Mouse (Mus musculus) v-Abl transformed pro-B cells (cell line): Measurements from ENCODE around the gene Tmem179b.

ENCODE experiments used
- in situ Hi-C, 2 experiments: fragments of 400-800 bp; cut with MboI; formaldehyde crosslinking; loops; one replicate each; pipeline ENCODE4 v1.15.1; 2025; ENCODE audit not compliant: unreplicated experiment in 2 of 2

The Tmem179b gene

GRCm38 (mm10) chr19:8788521-8788920 is 14.3 kb upstream of the Tmem179b start:
- in situ Hi-C loops = no loop called here

DNA sequence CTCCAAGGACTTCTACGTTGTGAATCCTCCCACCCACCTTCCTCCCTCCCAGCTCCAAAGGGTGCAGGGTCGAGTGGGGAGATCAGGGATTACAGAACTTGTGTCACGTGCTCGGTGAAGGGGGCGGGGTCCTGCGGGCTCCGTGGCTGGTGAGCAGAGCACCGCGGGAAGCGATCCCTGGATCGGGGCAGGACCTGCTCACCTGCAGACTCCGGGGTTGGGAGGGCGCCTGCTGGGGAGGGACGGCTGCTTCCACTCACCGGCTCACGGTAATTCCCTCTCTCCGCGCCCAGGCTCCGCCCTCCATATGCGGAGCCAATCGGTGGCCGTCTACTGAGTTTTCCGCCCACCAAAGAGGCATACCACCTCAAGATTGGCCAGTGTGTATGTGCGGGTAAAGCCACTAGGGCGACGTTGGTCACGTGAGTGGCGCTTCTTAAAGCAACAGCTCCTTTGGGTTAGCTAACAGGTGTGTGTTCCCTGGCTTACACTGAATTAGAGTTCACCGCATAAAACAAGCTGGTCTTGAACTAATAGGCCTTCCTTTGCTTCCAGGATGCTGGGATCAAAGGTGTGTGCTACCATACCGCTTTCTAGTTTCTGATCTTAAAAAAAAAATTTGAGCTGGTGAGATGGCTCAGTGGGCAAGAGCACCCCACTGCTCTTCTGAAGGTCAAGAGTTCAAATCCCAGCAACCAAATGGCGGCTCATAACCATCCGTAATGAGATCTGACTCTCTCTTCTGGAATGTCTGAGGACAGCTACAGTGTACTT is 11.9 kb upstream of the Tmem179b start, which contains the start of gene Taf6l:
Gene Taf6l (minus strand): TSS at position 410 of the 774 bp plus-strand sequence.
- in situ Hi-C loops = no loop called here

GRCm38 (mm10) chr19:8774951-8775421 is 719 bp upstream of the Tmem179b start:
- in situ Hi-C loops = loop anchor here in 1 of 2 experiments (5.0 kb wide), 1 partner anchor 42 kb away; the partner anchor contains the start of gene Ttc9c

DNA sequence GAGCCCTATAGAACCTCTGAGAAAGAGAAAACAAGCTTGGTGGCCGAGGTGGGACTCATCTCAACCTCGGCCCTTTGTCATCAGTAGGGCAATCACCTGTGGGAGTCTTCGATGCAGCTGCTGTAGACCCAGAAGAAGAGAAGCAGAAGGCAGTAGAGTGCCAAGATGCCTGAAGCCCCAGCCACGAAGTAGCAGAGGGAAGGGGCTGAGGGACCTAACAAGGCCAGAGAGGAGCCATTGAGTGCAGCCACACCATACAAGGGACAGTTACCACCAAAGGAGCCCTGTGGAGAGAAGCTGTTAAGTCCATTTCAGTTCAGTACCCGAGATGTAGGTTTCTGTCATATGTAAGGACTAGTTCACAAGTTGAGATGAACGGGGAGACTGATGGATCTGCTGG is 858 bp downstream of the Tmem179b start:
- in situ Hi-C loops = loop anchor here in 1 of 2 experiments (5.0 kb wide), 1 partner anchor 44 kb away; the partner anchor contains the start of gene Ttc9c

DNA sequence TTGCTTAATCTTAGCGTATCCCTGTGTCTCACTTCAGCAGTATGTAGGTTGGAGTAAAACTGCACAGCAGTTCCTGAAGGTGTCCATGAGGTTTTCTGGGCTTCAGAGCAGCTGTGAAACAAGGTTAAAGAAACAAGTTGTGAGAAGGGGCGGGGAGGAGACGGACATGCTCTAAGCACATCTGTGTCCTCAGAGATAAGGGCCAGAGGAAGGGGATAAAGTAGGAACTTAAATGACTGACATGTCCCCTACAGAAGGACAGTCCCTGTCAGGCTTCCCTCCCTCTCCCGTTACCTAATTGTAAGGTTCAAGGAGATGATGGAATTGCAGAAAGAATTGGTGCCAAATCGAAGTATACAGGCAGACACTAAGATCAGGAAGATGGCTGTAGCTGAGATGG is 1.3 kb downstream of the Tmem179b start:
- in situ Hi-C loops = loop anchor here in 1 of 2 experiments (5.0 kb wide), 1 partner anchor 44 kb away; the partner anchor contains the start of gene Ttc9c

GRCm38 (mm10) chr19:8770567-8771270 is 3.5 kb downstream of the Tmem179b start, which contains the start of gene Tmem223:
TSS of gene Tmem223 (plus strand) at chr19:8770996.
- in situ Hi-C loops = loop anchor here in 1 of 2 experiments (5.0 kb wide), 1 partner anchor 47 kb away; the partner anchor contains the start of gene Ttc9c

- in situ Hi-C loops = no loop called here
Measured at GRCm38 (mm10) chr19:8765562-8765961, 8.7 kb downstream of the Tmem179b start.

- in situ Hi-C loops = no loop called here
Measured at GRCm38 (mm10) chr19:8763276-8763675, 11.0 kb downstream of the Tmem179b start.

DNA sequence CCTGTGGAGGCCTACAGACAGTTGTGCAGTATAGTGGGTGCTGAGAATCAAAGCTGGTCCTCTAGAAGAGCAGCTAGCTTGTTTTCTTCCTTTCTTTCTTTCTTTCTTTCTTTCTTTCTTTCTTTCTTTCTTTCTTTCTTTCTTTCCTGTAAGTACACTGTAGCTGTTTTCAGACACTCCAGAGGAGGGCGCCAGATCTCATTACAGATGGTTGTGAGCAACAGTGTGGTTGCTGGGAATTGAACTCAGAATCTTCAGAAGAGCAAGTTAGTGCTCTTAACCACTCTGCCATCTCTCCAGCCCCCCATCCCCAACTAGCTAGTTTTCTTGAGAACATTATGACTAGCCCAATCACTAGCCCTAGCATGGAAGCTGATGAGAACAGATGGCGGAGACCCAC is 13.5 kb downstream of the Tmem179b start:
- in situ Hi-C loops = no loop called here

DNA sequence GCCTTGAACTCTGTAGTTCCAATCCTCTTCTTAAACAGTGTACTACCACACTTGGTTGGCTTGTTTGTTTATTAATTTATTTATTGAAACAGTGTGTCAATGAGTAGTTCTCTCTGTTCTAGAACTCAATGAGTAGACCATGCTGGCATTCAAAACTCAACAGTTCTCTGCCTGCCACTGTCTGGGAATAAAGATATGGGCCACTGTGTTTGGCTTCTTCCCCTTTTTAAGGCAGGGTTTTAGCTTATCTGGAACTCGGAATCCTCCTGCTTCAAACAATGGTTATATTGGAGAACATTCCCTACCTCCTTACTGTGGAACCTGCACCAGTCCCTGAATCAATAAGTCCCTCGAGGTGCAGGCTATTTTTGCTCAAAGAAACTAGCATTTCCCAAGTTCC is 15.4 kb downstream of the Tmem179b start:
- in situ Hi-C loops = no loop called here

- in situ Hi-C loops = no loop called here
Measured at GRCm38 (mm10) chr19:8757471-8757998, 16.7 kb downstream of the Tmem179b start.

- in situ Hi-C loops = no loop called here
Measured at GRCm38 (mm10) chr19:8756635-8757387, 17.5 kb downstream of the Tmem179b start, which contains the start of gene Nxf1. TSS of gene Nxf1 (plus strand) at chr19:8757073.

GRCm38 (mm10) chr19:8755652-8756051 is 18.6 kb downstream of the Tmem179b start:
- in situ Hi-C loops = no loop called here

DNA sequence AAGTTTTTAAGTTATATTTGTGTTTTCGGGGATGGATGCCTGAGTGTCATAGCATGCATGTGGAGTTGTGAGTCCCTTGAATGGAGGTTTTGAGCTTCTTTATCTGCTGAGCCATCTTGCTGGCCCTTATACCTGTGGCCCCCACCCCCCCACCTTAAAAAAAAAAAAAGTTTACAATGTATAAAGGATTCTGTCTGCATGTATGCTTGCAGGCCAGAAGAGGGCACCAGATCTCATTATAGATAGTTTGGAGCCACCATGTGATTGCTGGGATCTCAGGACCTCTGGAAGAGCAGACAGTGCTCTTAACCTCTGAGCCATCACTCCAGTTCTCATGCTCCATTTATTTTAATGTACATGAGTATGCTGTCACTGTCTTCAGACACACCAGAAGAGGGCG is 26.9 kb downstream of the Tmem179b start:
- in situ Hi-C loops = loop anchor here in 1 of 2 experiments (25.0 kb wide), 1 partner anchor 190 kb away; the partner anchor contains the start of genes Eml3, Mta2 and Rom1

DNA sequence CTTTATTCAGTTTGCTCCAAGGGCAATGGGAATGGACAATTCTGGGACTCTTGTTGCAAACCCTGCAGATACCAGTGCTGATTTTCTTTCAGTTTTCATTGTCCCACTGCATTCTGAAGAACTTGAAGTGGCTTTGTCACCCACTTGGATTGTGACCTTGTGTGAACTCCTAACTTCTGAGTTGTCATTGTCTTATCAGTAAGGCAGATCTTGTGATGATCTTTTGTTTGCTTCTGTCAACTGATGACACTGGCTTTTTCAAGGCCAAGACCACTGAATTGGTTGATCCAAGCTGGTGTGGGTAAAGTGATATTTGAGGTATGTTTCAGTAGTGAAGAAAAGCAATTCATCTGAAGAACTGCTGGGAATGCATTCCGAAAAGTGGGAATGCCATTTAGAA is 28.9 kb downstream of the Tmem179b start:
- in situ Hi-C loops = loop anchor here in 1 of 2 experiments (25.0 kb wide), 1 partner anchor 192 kb away; the partner anchor contains the start of genes Eml3, Mta2 and Rom1

- in situ Hi-C loops = loop anchor here in 1 of 2 experiments (5.0 to 25.0 kb wide), 2 partner anchors 75 to 195 kb away; partner anchors contain the start of genes Eml3, Mta2, Rom1 and Ttc9c
Measured at GRCm38 (mm10) chr19:8742176-8742575, 32.1 kb downstream of the Tmem179b start.

DNA sequence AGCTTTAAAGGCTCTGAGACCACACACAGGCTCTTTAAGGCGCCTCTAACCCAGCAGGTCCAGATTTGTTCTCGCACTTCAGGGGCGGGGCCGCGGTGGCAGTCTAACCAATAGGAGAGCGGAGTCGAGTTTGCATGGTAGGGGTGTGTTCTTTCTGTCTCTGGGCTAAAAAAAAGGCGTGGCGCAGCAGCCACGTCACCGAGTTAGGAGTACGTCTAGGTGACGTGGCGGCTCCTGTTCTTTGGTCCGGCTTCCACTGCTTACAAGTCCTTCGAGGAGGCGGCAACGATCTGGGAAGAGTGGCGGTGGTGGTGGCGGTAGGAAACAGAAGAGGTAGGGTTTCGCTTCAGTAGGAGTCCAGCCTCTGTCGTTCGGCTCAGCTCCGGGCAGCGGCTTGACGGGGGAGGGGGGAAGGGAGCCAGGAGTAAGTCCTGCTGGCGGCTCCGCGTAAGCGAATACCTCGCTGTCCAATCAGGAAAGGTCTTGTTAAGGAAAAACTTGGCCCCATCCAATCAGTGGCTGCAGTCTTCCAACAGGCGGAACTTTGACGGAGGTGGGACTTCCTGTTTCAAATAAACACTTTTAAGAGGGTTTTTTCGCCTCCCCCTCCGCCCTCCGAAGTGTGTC is 32.9 kb downstream of the Tmem179b start, which contains the start of gene Stx5a:
Gene Stx5a (plus strand): TSS at position 171 of the 627 bp plus-strand sequence.
- in situ Hi-C loops = loop anchor here in 1 of 2 experiments (5.0 to 25.0 kb wide), 2 partner anchors 76 to 196 kb away; partner anchors contain the start of genes Eml3, Mta2, Rom1 and Ttc9c

DNA sequence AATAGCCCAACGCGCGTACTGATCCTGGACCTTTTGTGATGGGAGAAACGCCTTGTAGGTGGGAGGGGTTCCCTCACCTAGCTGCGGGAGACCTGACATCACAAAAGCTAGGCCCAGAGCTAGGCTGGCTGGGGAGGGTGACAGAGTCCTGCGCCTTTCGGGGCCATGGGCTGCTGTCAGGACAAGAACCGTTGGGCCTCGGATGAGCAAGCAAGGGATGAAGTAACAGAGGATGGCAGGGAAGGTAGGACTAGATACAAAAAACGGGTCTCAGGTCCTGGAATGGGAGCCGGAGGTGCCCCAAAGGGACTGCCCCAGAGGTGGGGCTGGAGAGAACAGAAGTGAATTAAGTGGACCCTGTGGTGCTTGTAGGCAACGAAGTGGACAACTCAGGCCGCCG is 33.7 kb downstream of the Tmem179b start, which contains the start of gene 1700092M07Rik:
Gene 1700092M07Rik (plus strand): TSS at position 116 of the 400 bp plus-strand sequence.
- in situ Hi-C loops = loop anchor here in 1 of 2 experiments (5.0 to 25.0 kb wide), 2 partner anchors 77 to 197 kb away; partner anchors contain the start of genes Eml3, Mta2, Rom1 and Ttc9c

DNA sequence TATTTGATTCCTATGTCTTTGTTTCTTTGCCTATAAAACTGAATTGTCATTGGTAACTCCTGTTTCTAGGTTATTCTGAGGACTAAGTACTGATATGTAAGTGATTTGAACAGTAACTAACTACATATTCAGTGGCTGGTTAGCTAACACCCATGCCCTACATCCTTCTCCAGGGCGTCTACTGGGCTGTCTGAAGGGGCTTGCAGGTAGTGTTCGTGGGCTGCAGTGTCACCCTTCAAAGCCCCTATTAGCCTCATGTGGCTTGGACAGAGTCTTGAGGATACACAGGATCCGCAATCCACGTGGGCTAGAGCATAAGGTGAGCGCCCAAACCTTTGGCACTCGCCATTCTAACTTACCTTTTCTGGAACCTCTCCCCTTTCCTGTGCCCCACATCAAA is 34.6 kb downstream of the Tmem179b start:
- in situ Hi-C loops = loop anchor here in 1 of 2 experiments (5.0 to 25.0 kb wide), 2 partner anchors 78 to 198 kb away; partner anchors contain the start of genes Eml3, Mta2, Rom1 and Ttc9c
